Mouse (Mus musculus) stomach, postnatal 0 days (tissue): ENCODE results near the gene Parp9.

Experiments used
- CTCF ChIP-seq: IDR thresholded peaks from 2 replicates; pipeline ENCODE4 v1.5.1; 2016; ENCODE audit warnings: antibody characterized with exemption, low read depth, mild to moderate bottlenecking, moderate library complexity
- EP300 ChIP-seq: optimal IDR thresholded peaks from 2 replicates; pipeline ENCODE3; 2016; ENCODE audit warnings: antibody characterized with exemption

- no peak for TF ChIP-seq CTCF
- TF ChIP-seq EP300 = no peak
Observed at GRCm38 (mm10) chr16:35911449-35911848, 26.8 kb upstream of the Parp9 start.
